Mouse (Mus musculus): ENCODE results near the gene Kdm4b. TPM values are rescaled to one million over a fixed set of nuclear protein-coding genes. Genes with fewer than 3 reads are reported as not detected.

The Kdm4b gene
- total and polyA plus RNA-seq, 3 experiments, result 9.1 to 27.5 TPM; not detected in 1

GRCm38 (mm10) chr17:56303847-56304586 lies 21.8 kb upstream of the Kdm4b start (continued):
- TF ChIP-seq MXI1 (IDR thresholded peaks at IDR 0.05; ENCODE audit: low read depth, low read length), result peak; percentile 27
- TF ChIP-seq TAL1 (IDR thresholded peaks at IDR 0.05; ENCODE audit: low read length), result no peak
- TF ChIP-seq CHD2 (IDR thresholded peaks at IDR 0.05; ENCODE audit: low read length), result no peak
- no peak for TF ChIP-seq GABPA (IDR thresholded peaks at IDR 0.05; ENCODE audit: low read depth, low read length)
- TF ChIP-seq TBP (IDR thresholded peaks at IDR 0.05; ENCODE audit: low read depth, low read length), result no peak
- no peak for TF ChIP-seq RAD21 (IDR thresholded peaks at IDR 0.05; ENCODE audit: low read depth, low read length)
- no peak for TF ChIP-seq USF2 (IDR thresholded peaks at IDR 0.05; ENCODE audit: borderline replicate concordance in 1 of 2, insufficient read depth in 1 of 2, low read depth in 1 of 2, low read length in 2 of 2)
- TF ChIP-seq ELF1 (IDR thresholded peaks at IDR 0.05; ENCODE audit: low read depth, low read length), result no peak

- Histone ChIP-seq H3K36me3 (ENCODE audit: control insufficient read depth in 1 of 2, insufficient read depth in 2 of 2, low read length in 2 of 2) (peaks cover 2 to 9% of the 10 kb centered on the region in 2 experiments), H3K4me1 (ENCODE audit: control insufficient read depth in 1 of 2, insufficient read depth in 2 of 2, low read length in 2 of 2) (peaks cover 0 to 15% of the 10 kb centered on the region in 2 experiments; a peak in 2 of 4 replicates), H3K27ac (ENCODE audit: control insufficient read depth, low read depth, low read length) (peak overlapping the region; percentile 44), H3K4me3 (ENCODE audit: control insufficient read depth in 1 of 2, insufficient read depth in 1 of 2, low read depth in 2 of 2, low read length in 2 of 2) (peak overlapping the region; percentile 46 to 83), H3K79me2 (ENCODE audit: control insufficient read depth, insufficient read depth, low read length, poor library complexity) (peaks cover 39% of the 10 kb centered on the region), H3K27me3 (ENCODE audit: control insufficient read depth in 1 of 2, insufficient read depth in 2 of 2, low read length in 2 of 2) (no peaks in the 10 kb centered on the region), H3K9ac (ENCODE audit: control insufficient read depth, low read depth, low read length, poor library complexity, severe bottlenecking) (peak overlapping the region; percentile 85), H3K9me3 (replicated peaks; ENCODE audit: insufficient read depth, low read length) (no peaks in the 10 kb centered on the region)
- TF ChIP-seq HCFC1 (IDR thresholded peaks at IDR 0.05; ENCODE audit: low read depth, low read length), result no peak
- TF ChIP-seq MYC (IDR thresholded peaks at IDR 0.05; ENCODE audit: low read depth, low read length), result no peak
- no peak for TF ChIP-seq KAT2A (conservative IDR thresholded peaks at IDR 0.05; ENCODE audit: low read depth, low read length)
- TF ChIP-seq JUND (IDR thresholded peaks at IDR 0.05; ENCODE audit: low read depth, low read length), result no peak
- TF ChIP-seq TBP (IDR thresholded peaks at IDR 0.05; ENCODE audit: low read depth, low read length), result no peak
- no peak for TF ChIP-seq ELF1 (IDR thresholded peaks at IDR 0.05; ENCODE audit: low read depth, low read length)
- TF ChIP-seq NELFE (IDR thresholded peaks at IDR 0.05; ENCODE audit: low read depth, low read length), result no peak
- TF ChIP-seq USF2 (IDR thresholded peaks at IDR 0.05; ENCODE audit: borderline replicate concordance in 1 of 2, insufficient read depth in 1 of 2, low read depth in 1 of 2, low read length in 2 of 2), result no peak
- no peak for TF ChIP-seq USF1 (IDR thresholded peaks at IDR 0.05; ENCODE audit: low read depth, low read length)
- DNase-seq (ENCODE audit: low read depth, low spot score), result peak; percentile 23
These were observed 21.1 kb upstream of the Kdm4b start for GRCm38 (mm10) chr17:56304718-56305117.

- Histone ChIP-seq H3K4me1 (ENCODE audit: control insufficient read depth in 1 of 2, insufficient read depth in 2 of 2, low read length in 2 of 2) (peaks cover 0 to 15% of the 10 kb centered on the region in 2 experiments; a peak in 2 of 4 replicates), H3K27me3 (ENCODE audit: control insufficient read depth in 1 of 2, insufficient read depth in 2 of 2, low read length in 2 of 2) (no peaks in the 10 kb centered on the region), H3K79me2 (ENCODE audit: control insufficient read depth, insufficient read depth, low read length, poor library complexity) (peaks cover 39% of the 10 kb centered on the region), H3K4me3 (ENCODE audit: control insufficient read depth in 1 of 2, insufficient read depth in 1 of 2, low read depth in 2 of 2, low read length in 2 of 2) (peak overlapping the region in 1 of 2 experiments; percentile 83; a peak in 1 of 4 replicates), H3K9me3 (replicated peaks; ENCODE audit: insufficient read depth, low read length) (no peaks in the 10 kb centered on the region), H3K9ac (ENCODE audit: control insufficient read depth, low read depth, low read length, poor library complexity, severe bottlenecking) (peak overlapping the region; percentile 85), H3K36me3 (ENCODE audit: control insufficient read depth in 1 of 2, insufficient read depth in 2 of 2, low read length in 2 of 2) (peaks cover 2 to 9% of the 10 kb centered on the region in 2 experiments), H3K27ac (ENCODE audit: control insufficient read depth, low read depth, low read length) (no peak overlapping the region)
- DNase-seq (ENCODE audit: low read depth, low spot score), result no peak
- TF ChIP-seq MXI1 (IDR thresholded peaks at IDR 0.05; ENCODE audit: low read depth, low read length), result 0 out of 2 replicates have a peak, but pooled peaks have one; percentile 27
- TF ChIP-seq POLR2A (IDR thresholded peaks at IDR 0.05; ENCODE audit: control insufficient read depth in 1 of 2, insufficient read depth in 1 of 2, low read depth in 1 of 2, low read length in 2 of 2, poor library complexity in 1 of 2), result no peak
- 0 out of 2 replicates have a peak, but pooled peaks have one; percentile 23 for TF ChIP-seq SIN3A (IDR thresholded peaks at IDR 0.05; ENCODE audit: low read length)
- TF ChIP-seq JUND (IDR thresholded peaks at IDR 0.05; ENCODE audit: low read depth, low read length), result no peak
These were observed 20.7 kb upstream of the Kdm4b start for GRCm38 (mm10) chr17:56305156-56305555.

Measured in MEL (cell line).